Mouse (Mus musculus) heart, embryonic 16.5 days (tissue): ENCODE data around the gene Cym. TPM values are rescaled to one million over a fixed set of nuclear protein-coding genes. Genes with fewer than 3 reads are reported as not detected.

Source experiments
- ATAC-seq: fragments of 200-750 bp; cut with Nextera tagmentation; replicated peaks from 2 replicates; pipeline ENCODE4 v1.8.0; 2017; ENCODE audit warnings: moderate number of reproducible peaks; ENCODE audit not compliant: insufficient read depth, low FRiP score; ENCODE audit errors: extremely low read depth
- H3K27ac ChIP-seq: fragments of 300-500 bp; sonication (generic); 2 replicates; pipeline ENCODE4 v1.5.1; 2014; ENCODE audit warnings: mild to moderate bottlenecking, low read length, control low read depth, moderate library complexity
- H3K27me3 ChIP-seq: fragments of 300-500 bp; sonication (generic); 2 replicates; pipeline ENCODE4 v1.6.1; 2014; ENCODE audit warnings: low read length, mixed read lengths; ENCODE audit not compliant: control insufficient read depth, insufficient read depth
- H3K36me3 ChIP-seq: fragments of 300-500 bp; sonication (generic); 2 replicates; pipeline ENCODE4 v1.6.1; 2014; ENCODE audit not compliant: control insufficient read depth, insufficient read depth
- H3K4me1 ChIP-seq: fragments of 300-500 bp; sonication (generic); 2 replicates; pipeline ENCODE4 v1.6.1; 2014; ENCODE audit warnings: low read length, mixed read lengths; ENCODE audit not compliant: control insufficient read depth, insufficient read depth
- H3K4me2 ChIP-seq: fragments of 300-500 bp; sonication (generic); 2 replicates; pipeline ENCODE4 v1.6.1; 2014; ENCODE audit warnings: low read depth, mild to moderate bottlenecking, control low read depth, low read length
- H3K4me3 ChIP-seq: fragments of 300-500 bp; sonication (generic); 2 replicates; pipeline ENCODE4 v1.5.1; 2014; ENCODE audit warnings: mild to moderate bottlenecking, control low read depth, low read length
- H3K9ac ChIP-seq: fragments of 300-500 bp; sonication (generic); 2 replicates; pipeline ENCODE4 v1.6.1; 2014; ENCODE audit warnings: low read length, control low read depth
- H3K9me3 ChIP-seq: fragments of 300-500 bp; sonication (generic); replicated peaks from 2 replicates; pipeline ENCODE4 v1.6.1; 2016; ENCODE audit warnings: low read length; ENCODE audit not compliant: control insufficient read depth
- WGBS: fragments of 180-500 bp; shearing (Covaris S2); extraction: QIAGEN DNeasy Blood & Tissue Kit; methylation state at CpG from one replicate; pipeline ENCODE4 v1.1.7; 2014; 5-methylcytosine and 5-hydroxymethylcytosine counted together
- polyA plus RNA-seq: library from polyadenylated mRNA; unstranded; fragments of >200 nt; fragmentation: Nextera tagmentation; extraction: Ambion mirVana; gene quantifications from 2 replicates; pipeline ENCODE4 v1.2.1, GENCODE M21; 2015

Cym gene
- polyA plus RNA-seq: 2.2 and 2.7 TPM in 2 replicates

DNA sequence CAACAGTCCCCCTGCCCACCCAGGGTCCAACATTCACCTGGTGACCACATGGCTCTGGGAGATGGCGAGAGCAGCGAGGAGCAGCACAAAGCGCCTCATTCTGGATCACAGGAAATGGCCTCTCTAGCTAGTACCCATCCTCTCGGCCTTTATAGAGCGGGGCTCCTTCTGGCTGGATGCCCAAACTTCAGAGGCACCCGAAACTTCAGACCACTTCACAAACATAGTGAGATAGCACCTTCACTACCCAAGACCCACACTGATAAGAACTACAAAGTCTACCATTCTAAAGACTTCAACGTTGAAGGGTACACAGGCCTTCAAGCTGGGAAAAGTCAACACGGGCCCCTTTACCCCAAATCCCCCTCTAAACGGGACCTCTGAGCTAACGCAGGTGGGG, at the start of gene Cym:
Gene Cym, minus strand, starts transcription at position 125 of the 400 bp plus-strand sequence.
- Histone ChIP-seq H3K4me2 (no peak within 1 kb of the TSS), H3K9me3 (no peaks in the 10 kb centered on the region; the same call in 1 of the 2 replicates), H3K4me1 (no peaks in the 10 kb centered on the region), H3K36me3 (no peaks in the 10 kb centered on the region), H3K9ac (no peak within 1 kb of the TSS), H3K4me3 (no peak within 1 kb of the TSS), H3K27me3 (peaks cover 4% of the 10 kb centered on the region; the same call in 1 of the 2 replicates), H3K27ac (no peak within 1 kb of the TSS)
- WGBS: 76% methylated on average over 10 of the region's 10 CpGs
- ATAC-seq: no peak

DNA sequence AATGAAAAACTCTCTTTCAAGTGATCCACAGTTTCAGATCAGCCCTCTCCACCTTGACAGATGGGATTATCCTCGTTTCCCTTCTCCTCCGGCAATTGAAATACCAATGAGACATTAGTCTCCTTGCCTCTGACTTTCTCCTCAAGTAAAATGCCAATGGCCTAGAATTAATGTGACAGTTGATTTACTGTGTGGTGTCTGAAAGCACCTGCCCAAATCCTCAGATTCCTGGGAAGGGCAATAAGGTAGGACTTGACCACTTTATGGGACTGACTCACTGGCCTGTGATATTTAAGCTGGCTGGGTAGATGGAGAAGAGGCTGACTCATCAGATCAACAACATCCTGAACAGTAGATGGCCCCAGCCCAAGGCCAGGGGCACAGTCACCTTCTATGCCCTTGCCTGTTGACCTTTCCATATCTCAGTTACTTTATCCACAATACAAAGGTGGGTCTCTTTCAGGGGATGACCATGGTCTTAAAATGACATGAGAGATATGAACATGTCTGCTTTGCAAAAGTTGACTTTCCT, 45.3 kb upstream of the Cym start:
- H3K36me3 ChIP-seq: no peaks in the 10 kb centered on the region
- 77% methylated on average over 2 of the region's 2 CpGs for WGBS
- no peak overlapping the region for H3K4me2 ChIP-seq
- ATAC-seq: no peak
- H3K4me3 ChIP-seq: no peak overlapping the region
- H3K27me3 ChIP-seq: peaks cover 3% of the 10 kb centered on the region; the same call in 1 of the 2 replicates
- no peak overlapping the region for H3K27ac ChIP-seq
- no peaks in the 10 kb centered on the region for H3K4me1 ChIP-seq
- H3K9ac ChIP-seq: no peak overlapping the region
- H3K9me3 ChIP-seq: no peaks in the 10 kb centered on the region

DNA sequence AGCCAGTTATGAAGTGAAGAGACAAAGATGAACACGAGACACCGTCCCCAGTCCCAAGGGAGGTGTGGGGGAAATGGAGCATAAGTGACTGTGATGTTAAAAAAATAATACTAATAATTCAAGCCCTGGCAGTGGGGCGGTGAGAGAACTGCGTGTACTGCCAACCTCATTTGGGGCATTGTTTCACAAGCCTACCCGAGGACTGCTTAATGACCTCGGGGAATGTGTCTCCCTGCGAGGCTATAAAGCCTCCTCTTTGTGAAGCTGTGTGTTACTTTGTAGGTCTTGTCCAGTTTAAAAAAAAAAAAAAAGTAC, 40.3 kb upstream of the Cym start:
- ATAC-seq: no peak
- Histone ChIP-seq H3K9me3 (no peaks in the 10 kb centered on the region), H3K27ac (no peak overlapping the region), H3K9ac (no peak overlapping the region), H3K4me2 (no peak overlapping the region), H3K27me3 (peaks cover 3% of the 10 kb centered on the region; the same call in 1 of the 2 replicates), H3K36me3 (no peaks in the 10 kb centered on the region), H3K4me1 (0 out of 2 replicates have a peak, but pooled peaks cover 2% of the 10 kb centered on the region), H3K4me3 (no peak overlapping the region)
- 62% methylated on average over 7 of the region's 7 CpGs for WGBS

DNA sequence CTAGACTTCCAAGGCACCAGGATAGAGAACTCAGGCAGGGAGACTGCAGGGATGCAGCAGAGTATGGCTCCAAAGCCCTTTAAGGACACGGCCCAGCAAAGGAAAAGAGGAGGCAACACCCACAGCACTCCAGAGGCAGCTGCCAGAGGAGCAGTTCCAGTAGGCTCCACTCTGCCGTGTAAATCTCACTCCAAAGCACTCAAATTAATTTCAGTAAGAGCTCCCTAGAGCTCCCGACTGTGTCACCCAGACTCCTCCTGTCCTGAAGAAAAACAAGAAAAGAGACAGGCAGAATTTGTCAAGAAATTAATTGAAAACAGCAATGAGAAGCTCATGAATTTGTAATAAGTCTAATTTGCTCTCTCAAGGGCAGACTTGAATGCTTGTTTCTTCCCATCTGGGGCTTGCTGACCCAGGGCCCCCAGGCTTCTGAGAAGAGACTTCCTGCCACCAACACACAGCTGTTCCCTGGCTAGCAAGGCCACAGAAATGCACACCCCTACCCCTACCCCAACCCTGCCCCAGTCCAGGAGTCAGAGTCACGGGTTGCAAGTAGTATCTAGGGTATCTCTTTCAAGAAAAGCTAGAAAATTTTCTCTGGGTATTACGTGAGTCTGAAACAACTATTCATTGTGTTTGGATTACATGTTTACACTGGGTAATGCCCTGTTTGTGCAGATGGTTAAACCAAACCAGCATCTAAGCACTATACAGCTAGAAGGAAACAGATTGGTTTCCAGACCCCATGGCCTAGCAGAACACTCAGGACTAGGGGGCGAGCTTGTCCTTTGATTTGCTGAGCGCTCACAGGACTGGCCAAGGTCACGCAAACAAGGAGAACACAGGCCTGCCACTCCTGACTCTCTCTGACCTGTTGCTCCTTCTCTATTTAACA, 39.7 kb upstream of the Cym start:
- H3K36me3 ChIP-seq: no peaks in the 10 kb centered on the region
- H3K9me3 ChIP-seq: no peaks in the 10 kb centered on the region
- H3K27me3 ChIP-seq: peaks cover 3% of the 10 kb centered on the region; the same call in 1 of the 2 replicates
- no peak overlapping the region for H3K4me2 ChIP-seq
- no peak for ATAC-seq
- H3K27ac ChIP-seq: no peak overlapping the region
- H3K4me1 ChIP-seq: 0 out of 2 replicates have a peak, but pooled peaks cover 2% of the 10 kb centered on the region
- H3K9ac ChIP-seq: no peak overlapping the region
- no peak overlapping the region for H3K4me3 ChIP-seq
- 47% methylated on average over 8 of the region's 8 CpGs for WGBS

DNA sequence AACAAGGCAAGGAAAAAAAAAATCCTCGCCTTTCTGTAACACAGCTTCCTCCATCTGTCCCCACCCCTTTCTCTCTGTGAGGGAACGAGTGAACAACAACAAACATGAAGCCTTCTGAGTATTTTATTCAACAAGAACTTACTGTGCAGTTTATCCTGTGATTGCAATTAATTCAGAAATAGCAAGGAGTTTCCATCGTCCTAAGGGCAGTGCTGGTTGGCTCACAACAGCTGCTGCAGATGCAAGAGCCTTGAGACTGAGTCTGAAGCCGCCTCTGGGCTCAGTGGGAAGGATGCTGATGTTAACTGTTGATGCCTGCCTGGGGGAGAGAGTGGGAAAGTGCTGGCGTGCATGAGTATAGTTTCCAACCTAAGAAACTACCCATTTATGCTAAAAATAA, 36.4 kb upstream of the Cym start:
- Histone ChIP-seq H3K27ac (no peak overlapping the region), H3K27me3 (no peaks in the 10 kb centered on the region), H3K9ac (no peak overlapping the region), H3K9me3 (no peaks in the 10 kb centered on the region), H3K4me2 (no peak overlapping the region), H3K4me3 (no peak overlapping the region), H3K36me3 (no peaks in the 10 kb centered on the region), H3K4me1 (0 out of 2 replicates have a peak, but pooled peaks cover 2% of the 10 kb centered on the region)
- no peak for ATAC-seq
- 60% methylated on average over 5 of the region's 5 CpGs for WGBS

DNA sequence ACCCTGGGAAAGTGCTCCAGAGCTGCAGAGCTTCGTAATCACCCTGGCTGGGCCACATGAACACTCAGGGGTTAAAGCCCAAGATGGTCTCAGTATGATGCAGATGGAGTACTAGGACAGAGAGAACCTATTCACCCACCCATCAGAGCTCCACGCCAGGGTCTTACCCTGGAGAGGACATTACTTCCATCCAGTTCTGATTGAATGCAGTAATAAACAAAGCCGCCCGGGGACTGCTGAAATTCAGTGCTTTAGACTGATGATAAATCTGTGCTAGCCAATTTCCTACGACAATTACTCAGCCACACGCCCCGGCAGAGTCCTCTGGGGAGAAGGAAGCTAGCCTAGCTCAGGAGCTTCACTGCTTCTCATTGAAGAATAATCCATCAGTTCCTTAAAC, 35.2 kb upstream of the Cym start:
- Histone ChIP-seq H3K36me3 (no peaks in the 10 kb centered on the region), H3K4me3 (no peak overlapping the region), H3K9ac (no peak overlapping the region), H3K4me1 (0 out of 2 replicates have a peak, but pooled peaks cover under 1% of the 10 kb centered on the region), H3K27ac (no peak overlapping the region), H3K27me3 (no peaks in the 10 kb centered on the region), H3K9me3 (no peaks in the 10 kb centered on the region), H3K4me2 (no peak overlapping the region)
- ATAC-seq: no peak
- 55% methylated on average over 7 of the region's 7 CpGs for WGBS

DNA sequence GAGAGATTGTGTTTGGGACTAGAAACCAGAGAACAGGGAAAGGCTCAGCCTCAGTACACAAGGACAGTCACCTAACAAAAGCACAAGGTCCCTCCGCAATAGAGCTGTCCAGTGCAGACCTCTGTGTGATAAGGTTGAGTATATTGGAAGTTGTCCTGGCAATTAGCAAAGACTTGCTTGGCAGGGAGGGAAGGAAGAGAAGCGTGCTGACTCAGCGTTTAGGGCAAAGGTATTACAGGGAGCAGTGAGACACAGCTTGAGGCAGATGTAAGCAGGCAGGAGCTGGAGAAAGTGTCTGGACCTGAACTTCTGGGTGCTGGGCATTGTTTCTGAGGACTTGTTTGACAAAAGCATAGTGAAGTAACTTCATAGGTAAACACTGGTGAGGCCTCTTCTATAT, 34.5 kb upstream of the Cym start:
- Histone ChIP-seq H3K4me2 (no peak overlapping the region), H3K9ac (no peak overlapping the region), H3K36me3 (no peaks in the 10 kb centered on the region), H3K27ac (no peak overlapping the region), H3K4me3 (no peak overlapping the region), H3K4me1 (no peaks in the 10 kb centered on the region), H3K27me3 (no peaks in the 10 kb centered on the region), H3K9me3 (no peaks in the 10 kb centered on the region)
- no peak for ATAC-seq
- 67% methylated on average over 3 of the region's 3 CpGs for whole genome bisulfite sequencing

DNA sequence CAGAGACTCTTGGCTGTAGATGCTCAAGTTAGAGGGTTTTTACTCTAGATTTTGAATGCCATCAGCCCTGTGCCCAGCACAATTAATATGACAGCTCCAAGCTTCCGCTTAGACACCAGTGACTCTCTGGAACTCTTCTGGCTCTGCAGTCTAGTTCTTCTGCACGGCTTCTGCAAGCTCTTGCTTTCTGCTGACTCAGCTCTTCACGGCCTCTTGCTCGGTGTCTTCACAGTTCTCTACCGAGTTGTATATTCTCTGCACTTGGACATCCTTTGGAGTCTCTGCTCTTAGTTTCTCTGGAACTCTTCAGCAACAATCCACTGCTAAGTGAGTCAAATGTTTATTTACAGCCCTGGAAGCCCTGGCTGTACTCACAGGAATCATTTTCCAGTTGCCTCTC, 32.4 kb upstream of the Cym start:
- Histone ChIP-seq H3K9me3 (no peaks in the 10 kb centered on the region), H3K4me1 (no peaks in the 10 kb centered on the region), H3K27ac (no peak overlapping the region), H3K4me3 (no peak overlapping the region), H3K9ac (no peak overlapping the region), H3K36me3 (no peaks in the 10 kb centered on the region), H3K4me2 (no peak overlapping the region), H3K27me3 (no peaks in the 10 kb centered on the region)
- no peak for ATAC-seq
- WGBS: 71% methylated on average over 5 of the region's 5 CpGs

DNA sequence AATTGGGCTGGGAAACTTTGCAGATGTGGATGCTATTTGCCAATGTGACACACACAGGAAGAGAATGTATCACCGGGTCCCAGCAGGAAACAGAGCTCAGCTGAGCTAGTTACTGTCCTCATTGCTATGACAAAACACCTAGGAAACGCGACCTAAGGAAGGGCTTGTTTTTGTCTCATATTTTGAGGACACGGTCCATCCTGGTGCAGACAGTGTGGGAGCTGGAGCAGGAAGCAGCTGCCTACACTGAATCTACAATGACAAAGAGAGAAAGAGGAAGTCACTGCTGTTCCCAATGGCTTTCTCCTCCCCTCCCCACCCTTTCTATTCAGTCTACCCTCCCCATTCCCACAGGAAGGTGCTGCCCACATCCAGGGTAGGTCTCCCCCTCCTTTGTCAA, 30.5 kb upstream of the Cym start:
- no peaks in the 10 kb centered on the region for H3K9me3 ChIP-seq
- 46% methylated on average over 4 of the region's 4 CpGs for WGBS
- no peaks in the 10 kb centered on the region for H3K4me1 ChIP-seq
- H3K27me3 ChIP-seq: no peaks in the 10 kb centered on the region
- peak; percentile 65 for ATAC-seq
- no peak overlapping the region for H3K4me3 ChIP-seq
- no peak overlapping the region for H3K4me2 ChIP-seq
- no peaks in the 10 kb centered on the region for H3K36me3 ChIP-seq
- no peak overlapping the region for H3K9ac ChIP-seq
- peak overlapping the region; percentile 32; the same call in 1 of the 2 replicates for H3K27ac ChIP-seq
